Mouse (Mus musculus) ES-E14 (cell line): ENCODE results near the gene Cdc42ep1. TPM values are rescaled to one million over a fixed set of nuclear protein-coding genes. Genes with fewer than 3 reads are reported as not detected.

ENCODE experiments used
- DNase-seq: peaks from one replicate; pipeline ENCODE4 v3.0.0-alpha.2; 2013; ENCODE audit warnings: low read depth, low spot score
- H3K27ac ChIP-seq: 2 replicates; pipeline ENCODE4 v1.5.1; 2012; ENCODE audit warnings: low read depth, mild to moderate bottlenecking, low read length, moderate library complexity, mixed read lengths; ENCODE audit not compliant: poor library complexity, insufficient read depth, severe bottlenecking
- H3K36me3 ChIP-seq: 2 replicates; pipeline ENCODE4 v1.6.1; 2012; ENCODE audit warnings: mild to moderate bottlenecking, low read length, moderate library complexity, mixed read lengths; ENCODE audit not compliant: control insufficient read depth, poor library complexity, insufficient read depth, severe bottlenecking
- H3K4me1 ChIP-seq, 2 experiments: fragments of 150-350 bp in 1 of 2; sonication (generic) in 1 of 2; 2 replicates each; pipeline ENCODE4 v1.6.1; 2012; ENCODE audit warnings: low read length in 2 of 2, mild to moderate bottlenecking in 1 of 2, mixed read lengths in 1 of 2; ENCODE audit not compliant: control insufficient read depth in 2 of 2, insufficient read depth in 2 of 2, poor library complexity in 1 of 2
- H3K4me3 ChIP-seq, 2 experiments: fragments of 150-350 bp in 1 of 2; sonication (generic) in 1 of 2; 2 replicates each; pipeline ENCODE4 v1.5.1; 2012; ENCODE audit warnings: low read length in 2 of 2, low read depth in 1 of 2, mild to moderate bottlenecking in 1 of 2, mixed read lengths in 1 of 2; ENCODE audit not compliant: insufficient read depth in 1 of 2, poor library complexity in 1 of 2, severe bottlenecking in 1 of 2
- H3K9ac ChIP-seq: 2 replicates; pipeline ENCODE4 v1.6.1; 2012; ENCODE audit warnings: low read depth, mild to moderate bottlenecking, low read length, mixed read lengths; ENCODE audit not compliant: poor library complexity, insufficient read depth, severe bottlenecking
- H3K9me3 ChIP-seq: fragments of 150-350 bp; sonication (generic); 2 replicates; pipeline ENCODE4 v1.6.1; 2012; ENCODE audit warnings: low read depth, mild to moderate bottlenecking, low read length; ENCODE audit not compliant: control insufficient read depth, insufficient read depth
- CHD2 ChIP-seq: IDR thresholded peaks from 2 replicates; pipeline ENCODE4 v1.6.1; 2014; ENCODE audit warnings: mild to moderate bottlenecking, low read depth, low read length, inconsistent platforms
- HCFC1 ChIP-seq: IDR thresholded peaks from 2 replicates; pipeline ENCODE4 v1.6.1; 2012; ENCODE audit warnings: low read length, inconsistent platforms, borderline replicate concordance; ENCODE audit not compliant: insufficient read depth
- MAFK ChIP-seq: IDR thresholded peaks from 2 replicates; pipeline ENCODE4 v1.6.1; 2014; ENCODE audit warnings: mild to moderate bottlenecking, low read depth, low read length, inconsistent platforms; ENCODE audit not compliant: insufficient read depth
- ZC3H11A ChIP-seq: IDR thresholded peaks from 2 replicates; pipeline ENCODE4 v1.6.1; 2012; ENCODE audit warnings: low read depth, mild to moderate bottlenecking, inconsistent platforms, low read length, borderline replicate concordance
- ZNF384 ChIP-seq: IDR thresholded peaks from 2 replicates; pipeline ENCODE4 v1.6.1; 2012; ENCODE audit warnings: low read depth, low read length, inconsistent platforms
- in situ Hi-C, 2 experiments: fragments of 600-800 bp; cut with MboI; formaldehyde crosslinking; loops; one replicate each; pipeline ENCODE4 v1.15.1; 2025; ENCODE audit warnings: low sequenced_read_pairs in 2 of 2, inconsistent platforms in 1 of 2; ENCODE audit not compliant: unreplicated experiment in 2 of 2
- total RNA-seq: library from RNA; depleted of rRNA; stranded (reverse); fragments of 300-350 nt; gene quantifications from 2 replicates; pipeline ENCODE4 v1.2.3, GENCODE M21; 2012

Cdc42ep1 gene
- total RNA-seq, 1 experiment, result 8.3 TPM

DNA sequence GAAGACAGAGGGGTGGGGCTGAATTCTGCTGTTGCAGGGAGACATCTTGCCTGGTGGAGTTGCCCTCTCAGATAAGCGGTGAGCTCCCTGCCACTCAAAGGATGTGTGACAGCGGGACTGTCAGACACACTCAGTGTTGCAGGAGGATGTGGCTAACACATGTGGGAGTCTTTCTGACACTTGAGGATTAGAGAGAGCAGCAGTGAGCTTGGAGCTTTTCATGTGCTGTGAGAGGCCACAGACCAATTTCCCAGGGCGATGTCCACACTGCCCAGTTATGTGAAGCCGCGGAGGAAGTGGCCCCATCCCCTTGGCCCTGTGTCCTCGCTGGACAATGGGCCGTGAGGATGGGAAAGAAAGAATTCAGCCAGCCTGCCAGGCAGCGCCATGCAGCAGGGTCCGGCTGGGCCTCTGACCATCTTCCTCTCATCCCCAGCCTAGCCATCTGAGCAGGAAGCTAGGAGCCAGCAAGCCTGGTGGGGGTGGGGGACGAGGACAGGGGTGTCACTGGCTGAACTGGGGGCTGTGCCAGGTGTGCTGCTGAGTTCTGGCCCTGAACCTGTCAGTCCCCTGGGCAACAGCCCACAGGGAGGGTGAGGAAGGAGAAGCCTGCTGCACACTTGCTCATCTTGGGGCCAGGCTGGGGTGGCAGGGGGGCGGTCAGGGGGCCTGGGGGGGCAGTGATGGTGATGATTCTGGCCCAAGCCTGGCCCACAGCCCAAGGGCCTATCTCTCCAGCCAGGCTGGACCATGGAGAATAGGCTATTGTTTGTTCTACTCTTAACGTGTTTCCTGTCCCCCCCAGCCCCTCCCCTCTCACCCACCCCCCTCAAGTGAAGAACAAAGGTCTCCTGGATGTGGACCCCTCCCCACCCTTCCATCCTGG is 7.0 kb upstream of the Cdc42ep1 start:
- Histone ChIP-seq H3K27ac (no peak overlapping the region), H3K36me3 (no peaks in the 10 kb centered on the region), H3K9me3 (no peaks in the 10 kb centered on the region), H3K4me3 (no peak overlapping the region), H3K4me1 (peaks cover 0 to 22% of the 10 kb centered on the region in 2 experiments; a peak in 2 of 4 replicates), H3K9ac (no peak overlapping the region)
- in situ Hi-C loops, result no loop called here
- TF ChIP-seq CHD2, result no peak
- no peak for TF ChIP-seq HCFC1
- no peak for TF ChIP-seq ZC3H11A
- no peak for TF ChIP-seq ZNF384
- no peak for TF ChIP-seq MAFK
- DNase-seq, result no peak

DNA sequence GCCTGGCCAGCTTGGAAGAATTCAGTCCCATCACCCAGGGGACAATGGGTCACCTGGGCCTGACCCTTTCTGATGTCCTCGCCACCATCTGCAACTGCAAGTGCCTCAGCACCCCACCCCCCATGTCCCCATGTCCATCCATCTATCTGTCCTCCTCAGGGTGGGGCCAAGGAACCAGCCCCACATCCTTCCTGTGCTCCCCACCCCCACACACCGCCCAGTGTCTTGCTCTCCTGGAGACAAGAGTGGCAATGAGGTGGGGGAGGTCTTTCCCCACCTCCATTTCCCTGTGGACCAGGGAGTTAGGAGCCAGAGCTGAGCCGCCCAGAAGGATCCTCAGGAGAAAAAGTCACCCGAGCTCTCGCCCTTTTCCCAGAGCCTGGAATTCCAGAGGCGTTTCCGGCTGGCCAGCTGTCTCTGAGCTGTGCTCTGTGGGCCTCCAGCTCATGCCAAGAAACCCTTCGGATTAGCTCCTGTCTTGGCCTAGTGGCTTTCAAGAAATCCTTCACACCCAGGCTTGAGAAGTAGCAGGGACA is 6.3 kb upstream of the Cdc42ep1 start:
- Histone ChIP-seq H3K4me1 (peaks cover 0 to 22% of the 10 kb centered on the region in 2 experiments; a peak in 2 of 4 replicates), H3K9ac (no peak overlapping the region), H3K9me3 (no peaks in the 10 kb centered on the region), H3K36me3 (no peaks in the 10 kb centered on the region), H3K4me3 (no peak overlapping the region), H3K27ac (no peak overlapping the region)
- no peak for DNase-seq
- in situ Hi-C loops, result no loop called here
- no peak for TF ChIP-seq MAFK

DNA sequence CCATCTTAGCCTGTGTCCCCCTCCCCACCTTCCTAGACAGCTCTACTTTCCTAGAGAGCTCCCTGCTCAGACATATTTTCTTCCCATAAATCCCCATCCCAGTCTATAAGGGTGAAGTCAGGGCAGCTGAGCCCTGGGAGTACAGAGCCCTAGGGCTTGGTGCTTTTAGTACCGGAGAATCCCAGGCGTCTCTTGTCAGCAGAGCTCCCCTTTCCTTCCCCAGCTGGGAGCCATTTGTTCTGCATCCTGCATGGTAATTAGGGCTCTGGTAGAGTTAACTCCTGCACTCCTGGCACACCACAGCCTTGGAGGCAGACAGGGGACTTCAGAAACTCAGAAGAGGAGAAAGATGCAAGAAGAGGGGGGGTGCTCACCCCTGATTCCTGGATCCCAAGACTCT is 2.7 kb upstream of the Cdc42ep1 start:
- Histone ChIP-seq H3K4me1 (peaks cover 5 to 19% of the 10 kb centered on the region in 2 experiments; a peak in 3 of 4 replicates), H3K4me3 (no peak overlapping the region), H3K27ac (no peak overlapping the region), H3K36me3 (no peaks in the 10 kb centered on the region), H3K9me3 (no peaks in the 10 kb centered on the region), H3K9ac (no peak overlapping the region)
- in situ Hi-C loops, result no loop called here
- no peak for TF ChIP-seq CHD2
- no peak for TF ChIP-seq ZC3H11A
- no peak for TF ChIP-seq ZNF384
- TF ChIP-seq HCFC1, result no peak
- no peak for TF ChIP-seq MAFK
- no peak for DNase-seq

DNA sequence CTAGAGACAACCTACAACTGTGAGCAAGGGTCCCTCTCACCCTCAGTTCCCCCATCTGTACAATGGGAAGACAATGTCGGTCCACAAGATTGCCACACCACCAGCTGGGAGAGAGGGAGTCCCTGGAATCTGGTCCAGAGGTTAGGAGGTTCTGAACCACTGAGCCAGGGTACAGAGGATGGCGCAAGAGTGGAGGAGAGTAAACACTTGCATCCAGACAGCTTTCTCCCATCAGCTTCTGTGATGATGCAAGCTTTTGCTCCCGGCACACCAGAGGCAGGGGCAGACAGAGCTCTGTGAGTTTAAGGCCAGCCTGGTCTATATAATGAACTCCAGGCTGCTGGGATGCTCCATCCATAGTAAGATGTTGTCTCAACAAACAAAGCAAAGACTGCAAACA is 2.2 kb upstream of the Cdc42ep1 start:
- DNase-seq, result no peak
- Histone ChIP-seq H3K9me3 (no peaks in the 10 kb centered on the region), H3K36me3 (no peaks in the 10 kb centered on the region), H3K4me3 (no peak overlapping the region), H3K4me1 (peaks cover 5 to 19% of the 10 kb centered on the region in 2 experiments; a peak in 3 of 4 replicates), H3K9ac (no peak overlapping the region), H3K27ac (no peak overlapping the region)
- no peak for TF ChIP-seq HCFC1
- TF ChIP-seq ZNF384, result no peak
- no peak for TF ChIP-seq MAFK
- no peak for TF ChIP-seq CHD2
- TF ChIP-seq ZC3H11A, result no peak
- in situ Hi-C loops, result no loop called here
